Mouse (Mus musculus) embryonic facial prominence, embryonic 10.5 days (tissue): ENCODE measurements around the gene Lpar1. TPM values are rescaled to one million over a fixed set of nuclear protein-coding genes. Genes with fewer than 3 reads are reported as not detected.
"Not testable (repeated sequence)": the region's sequence is repeated elsewhere in the genome, so short reads cannot be mapped to it uniquely, and the experiment has no call there.

Source experiments
- DNase-seq: peaks from one replicate; pipeline ENCODE4 v3.0.0-alpha.2; 2017; ENCODE audit warnings: low spot score
- H3K27ac ChIP-seq: fragments of 300-500 bp; sonication (generic); replicated peaks from 2 replicates; pipeline ENCODE4 v1.5.1; 2016; ENCODE audit warnings: mild to moderate bottlenecking
- H3K27me3 ChIP-seq: fragments of 300-500 bp; sonication (generic); replicated peaks from 2 replicates; pipeline ENCODE4 v1.6.1; 2016; ENCODE audit warnings: low read depth, mild to moderate bottlenecking; ENCODE audit not compliant: poor library complexity, severe bottlenecking
- H3K36me3 ChIP-seq: fragments of 300-500 bp; sonication (generic); replicated peaks from 2 replicates; pipeline ENCODE4 v1.6.1; 2016; ENCODE audit warnings: mild to moderate bottlenecking, moderate library complexity
- H3K4me1 ChIP-seq: fragments of 300-500 bp; sonication (generic); 2 replicates; pipeline ENCODE4 v1.6.1; 2016
- H3K4me3 ChIP-seq: fragments of 300-500 bp; sonication (generic); 2 replicates; pipeline ENCODE4 v1.5.1; 2016; ENCODE audit warnings: mild to moderate bottlenecking, moderate library complexity
- H3K9me3 ChIP-seq: fragments of 300-500 bp; sonication (generic); 2 replicates; pipeline ENCODE4 v1.6.1; 2016; ENCODE audit warnings: mild to moderate bottlenecking
- WGBS: fragments of 180-500 bp; shearing (Covaris S2); methylation state at CpG from one replicate; pipeline ENCODE4 v1.1.7; 2016; 5-methylcytosine and 5-hydroxymethylcytosine counted together
- polyA plus RNA-seq: library from polyadenylated mRNA; unstranded; fragments of >200 nt; fragmentation: Nextera tagmentation; extraction: Ambion mirVana; gene quantifications from 2 replicates; pipeline ENCODE4 v1.2.1, GENCODE M21; 2016

Gene Lpar1
- polyA plus RNA-seq, 1 experiment from 2014 or later: 155 TPM

DNA sequence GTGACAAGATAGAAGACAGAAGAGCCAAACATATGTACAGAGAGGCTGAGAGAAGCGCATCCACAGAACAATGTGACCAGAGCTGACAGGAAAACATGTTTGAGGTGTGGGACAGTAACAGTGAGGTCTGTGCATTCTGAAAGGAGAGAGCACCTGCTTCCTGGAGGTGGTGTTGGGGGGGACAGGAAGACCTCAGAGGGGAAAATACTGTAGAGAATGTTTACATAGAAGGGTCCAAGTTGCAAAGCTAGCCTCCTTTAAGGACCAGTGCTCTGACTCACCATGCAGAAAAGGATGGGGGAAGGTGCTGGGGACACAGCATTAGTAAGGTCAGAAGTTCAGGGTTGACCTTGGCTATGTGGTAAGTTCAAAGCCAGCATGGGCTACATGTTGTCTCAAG lies 9.1 kb upstream of the Lpar1 start:
- peaks cover 3% of the 10 kb centered on the region; the same call in 1 of the 2 replicates for H3K4me1 ChIP-seq
- H3K36me3 ChIP-seq: no peaks in the 10 kb centered on the region
- H3K27ac ChIP-seq: no peak overlapping the region
- no peak for DNase-seq
- 86% methylated on average over 1 of the region's 1 CpGs for WGBS
- no peaks in the 10 kb centered on the region for H3K9me3 ChIP-seq
- H3K27me3 ChIP-seq: no peaks in the 10 kb centered on the region
- no peak overlapping the region for H3K4me3 ChIP-seq

DNA sequence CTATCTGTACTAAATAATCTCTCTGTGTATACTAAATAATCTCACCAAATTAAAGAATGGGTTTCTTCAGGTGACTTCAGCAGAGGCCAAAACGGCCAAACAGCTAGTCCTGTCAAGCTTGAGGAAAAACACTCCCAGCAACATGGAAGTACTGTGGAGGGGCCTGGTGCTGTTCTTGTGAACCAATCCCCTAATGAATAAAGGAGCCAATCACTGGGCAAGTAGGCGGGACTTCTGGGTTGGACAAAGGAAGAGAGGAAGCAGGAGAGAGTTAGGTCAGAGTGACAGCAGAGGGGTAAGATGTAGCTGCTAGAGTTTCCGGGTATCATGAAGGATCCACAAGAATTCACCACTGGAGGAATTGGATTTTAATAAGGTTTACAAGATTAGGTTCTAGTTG lies 3.3 kb upstream of the Lpar1 start:
- no peak for DNase-seq
- Histone ChIP-seq H3K4me1 (peaks cover 21% of the 10 kb centered on the region), H3K27me3 (no peaks in the 10 kb centered on the region), H3K36me3 (no peaks in the 10 kb centered on the region), H3K27ac (no peak overlapping the region), H3K9me3 (no peaks in the 10 kb centered on the region), H3K4me3 (no peak overlapping the region)
- 80% methylated on average over 3 of the region's 3 CpGs for WGBS

DNA sequence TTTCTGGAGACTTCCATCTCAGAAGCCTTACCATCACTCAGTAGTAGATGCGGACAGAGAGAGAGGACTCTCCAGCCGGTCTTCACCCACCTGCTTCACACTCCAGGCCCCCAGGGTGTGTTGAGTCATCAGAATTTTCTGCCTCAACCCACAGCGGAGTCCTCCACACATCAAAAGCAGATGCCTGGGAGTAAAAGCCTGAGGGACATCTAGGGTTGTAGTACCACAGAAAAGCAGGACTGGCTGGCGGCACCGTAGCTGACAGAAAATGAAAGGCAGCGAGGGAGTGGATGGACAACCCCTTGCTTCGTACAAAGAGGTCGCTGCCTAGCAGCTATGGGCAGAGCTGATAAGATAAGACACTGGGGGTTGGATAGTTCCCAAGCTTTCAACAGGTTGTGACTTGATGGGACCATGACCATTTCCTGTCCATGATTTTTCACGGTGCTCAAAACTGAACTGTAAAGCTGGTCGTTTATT lies 701 bp upstream of the Lpar1 start:
- Histone ChIP-seq H3K4me1 (peaks cover 46% of the 10 kb centered on the region), H3K4me3 (peak overlapping the region; percentile 80), H3K9me3 (no peaks in the 10 kb centered on the region), H3K27ac (peak overlapping the region; percentile 97), H3K27me3 (no peaks in the 10 kb centered on the region), H3K36me3 (peaks cover 7% of the 10 kb centered on the region; the same call in 1 of the 2 replicates)
- whole genome bisulfite sequencing: 25% methylated on average over 10 of the region's 10 CpGs
- DNase-seq: peak; percentile 52

DNA sequence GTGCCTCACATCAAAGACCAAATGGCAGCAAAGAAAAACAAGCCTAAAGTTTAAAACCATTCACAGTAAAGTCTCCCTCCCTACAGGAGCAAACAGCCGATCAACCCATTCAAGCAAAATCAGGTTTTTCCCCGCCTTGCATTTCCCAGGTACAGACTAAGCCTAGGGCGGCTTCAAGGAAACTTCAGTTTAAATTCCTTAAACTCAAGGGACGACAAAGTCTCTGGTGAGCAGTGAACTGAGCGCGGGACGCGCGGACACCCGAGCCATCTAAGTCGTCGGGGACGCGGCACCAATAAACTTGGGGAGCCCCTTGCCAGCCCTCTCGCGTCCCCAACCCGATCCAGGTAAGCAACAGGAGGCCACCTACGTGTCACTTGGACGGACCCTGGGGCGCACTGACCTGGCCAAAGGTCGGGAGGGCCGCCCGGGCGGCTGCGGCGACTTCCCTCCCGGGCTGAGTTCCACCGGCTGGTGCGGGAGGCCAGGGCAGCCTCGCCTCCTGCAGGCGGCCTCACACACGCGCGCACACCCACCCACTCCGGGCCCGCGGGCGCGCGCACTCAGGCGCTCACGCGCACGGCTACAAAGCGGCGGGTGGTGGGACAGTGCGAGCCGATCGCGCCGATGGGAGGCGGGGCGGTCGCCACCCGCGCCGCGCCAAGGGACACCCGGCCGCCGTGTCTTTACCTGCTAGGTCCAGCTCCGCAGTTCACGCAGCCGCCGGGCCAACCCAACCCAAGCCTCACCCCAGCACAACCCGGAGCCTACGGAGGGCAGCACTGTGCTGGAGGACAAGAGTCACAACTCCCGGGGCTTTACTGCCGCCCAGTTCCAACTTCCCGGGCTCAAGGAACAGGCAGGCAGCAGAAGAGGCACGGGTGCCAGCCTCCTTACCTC lies 717 bp downstream of the Lpar1 start:
- DNase-seq: peak; percentile 92
- H3K27ac ChIP-seq: peak overlapping the region; percentile 97
- under 1% methylated on average over 71 of the region's 71 CpGs for WGBS
- H3K4me3 ChIP-seq: peak overlapping the region; percentile 80
- H3K4me1 ChIP-seq: peaks cover 59% of the 10 kb centered on the region
- H3K27me3 ChIP-seq: no peaks in the 10 kb centered on the region
- peaks cover 12% of the 10 kb centered on the region for H3K36me3 ChIP-seq
- H3K9me3 ChIP-seq: no peaks in the 10 kb centered on the region

DNA sequence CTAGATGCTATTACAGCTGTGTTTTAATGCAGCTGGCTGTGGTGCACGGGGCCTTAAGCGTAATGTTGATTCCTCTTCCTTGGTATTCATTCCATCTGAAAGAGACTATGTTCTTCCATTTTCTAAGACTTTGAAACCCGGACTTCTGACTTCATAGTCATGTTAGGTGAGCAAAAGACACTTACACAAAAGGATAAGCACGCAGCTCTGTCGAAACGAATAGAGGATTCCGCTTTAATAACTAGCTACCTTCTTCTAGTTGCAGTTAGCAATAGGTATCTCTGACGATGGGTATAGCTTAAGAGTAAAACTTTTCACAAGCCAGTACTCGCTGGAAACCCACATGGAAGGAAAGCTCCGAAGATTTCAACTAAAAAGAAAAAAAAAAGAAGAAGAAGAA lies 1.5 kb downstream of the Lpar1 start:
- no peaks in the 10 kb centered on the region for H3K27me3 ChIP-seq
- no peaks in the 10 kb centered on the region for H3K9me3 ChIP-seq
- peak overlapping the region; percentile 80 for H3K4me3 ChIP-seq
- H3K4me1 ChIP-seq: peaks cover 59% of the 10 kb centered on the region
- peaks cover 19% of the 10 kb centered on the region for H3K36me3 ChIP-seq
- WGBS: 3% methylated on average over 10 of the region's 10 CpGs
- peak overlapping the region; percentile 97 for H3K27ac ChIP-seq
- DNase-seq: no peak

DNA sequence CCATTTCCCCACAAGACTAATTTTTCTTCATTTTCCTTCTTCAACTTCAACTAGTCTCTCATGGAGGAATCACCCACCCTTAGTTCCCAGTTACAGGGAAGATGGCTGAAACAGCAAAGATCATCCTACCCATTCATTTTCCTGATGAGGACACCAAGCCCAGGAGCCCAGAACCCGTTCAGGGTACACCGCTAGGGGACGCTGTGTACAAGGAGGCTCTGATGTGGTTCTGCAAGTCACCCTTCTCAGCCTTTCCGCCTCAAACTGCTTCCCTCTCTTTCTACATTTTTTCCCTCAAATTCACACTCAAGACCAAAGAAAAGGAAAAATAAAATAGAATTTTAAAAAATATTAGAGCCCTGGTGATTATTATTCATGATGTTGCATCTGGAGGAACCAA lies 1.9 kb downstream of the Lpar1 start:
- H3K4me3 ChIP-seq: peak overlapping the region; percentile 80
- peak; percentile 92 for DNase-seq
- peak overlapping the region; percentile 97 for H3K27ac ChIP-seq
- H3K27me3 ChIP-seq: no peaks in the 10 kb centered on the region
- peaks cover 62% of the 10 kb centered on the region for H3K4me1 ChIP-seq
- WGBS: 2% methylated on average over 4 of the region's 4 CpGs
- H3K9me3 ChIP-seq: no peaks in the 10 kb centered on the region
- H3K36me3 ChIP-seq: peaks cover 21% of the 10 kb centered on the region

DNA sequence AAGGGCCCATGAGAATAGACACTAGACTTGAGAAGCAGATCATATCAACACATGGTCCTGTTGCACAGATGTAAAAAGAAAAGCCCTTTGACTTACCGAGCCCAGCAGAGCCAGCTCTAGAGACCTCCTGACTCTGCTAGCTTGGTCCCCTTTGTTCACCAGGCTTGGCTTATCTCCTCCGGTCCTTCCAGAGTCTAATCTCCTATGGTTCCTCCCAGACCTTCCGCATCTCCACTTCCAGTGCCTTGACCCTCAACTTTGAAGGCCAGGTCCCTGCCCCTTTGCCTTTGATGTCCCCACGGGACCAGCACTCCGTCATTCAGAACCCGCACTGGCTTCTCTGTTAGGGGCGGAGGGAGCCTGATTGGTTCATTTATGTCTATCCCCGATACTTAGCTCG lies 6.0 kb downstream of the Lpar1 start:
- 46% methylated on average over 9 of the region's 9 CpGs for WGBS
- peak; percentile 21 for DNase-seq
- Histone ChIP-seq H3K9me3 (no peaks in the 10 kb centered on the region), H3K27me3 (no peaks in the 10 kb centered on the region), H3K4me1 (peaks cover 81% of the 10 kb centered on the region), H3K36me3 (peaks cover 57% of the 10 kb centered on the region), H3K27ac (peak overlapping the region; percentile 65), H3K4me3 (peak overlapping the region; percentile 38; the same call in 1 of the 2 replicates)

DNA sequence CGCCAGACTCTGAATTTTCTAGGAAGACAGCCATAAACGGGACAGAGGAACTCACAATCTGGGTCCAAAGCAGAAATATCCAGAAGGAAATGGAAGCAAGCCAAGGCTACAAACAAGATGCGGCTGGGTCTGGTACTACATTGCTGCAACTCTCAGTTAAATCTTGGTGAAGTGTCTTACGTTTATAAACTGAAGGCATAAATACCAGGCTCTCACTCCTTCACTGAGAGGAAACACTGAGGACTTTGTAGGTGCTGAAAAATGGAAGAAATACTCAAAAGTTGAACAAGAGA lies 6.5 kb downstream of the Lpar1 start:
- Histone ChIP-seq H3K36me3 (peaks cover 62% of the 10 kb centered on the region), H3K27ac (peak overlapping the region; percentile 65; the same call in 1 of the 2 replicates), H3K9me3 (no peaks in the 10 kb centered on the region), H3K4me1 (peaks cover 81% of the 10 kb centered on the region), H3K27me3 (no peaks in the 10 kb centered on the region), H3K4me3 (no peak overlapping the region)
- no peak for DNase-seq
- 78% methylated on average over 4 of the region's 4 CpGs for WGBS

DNA sequence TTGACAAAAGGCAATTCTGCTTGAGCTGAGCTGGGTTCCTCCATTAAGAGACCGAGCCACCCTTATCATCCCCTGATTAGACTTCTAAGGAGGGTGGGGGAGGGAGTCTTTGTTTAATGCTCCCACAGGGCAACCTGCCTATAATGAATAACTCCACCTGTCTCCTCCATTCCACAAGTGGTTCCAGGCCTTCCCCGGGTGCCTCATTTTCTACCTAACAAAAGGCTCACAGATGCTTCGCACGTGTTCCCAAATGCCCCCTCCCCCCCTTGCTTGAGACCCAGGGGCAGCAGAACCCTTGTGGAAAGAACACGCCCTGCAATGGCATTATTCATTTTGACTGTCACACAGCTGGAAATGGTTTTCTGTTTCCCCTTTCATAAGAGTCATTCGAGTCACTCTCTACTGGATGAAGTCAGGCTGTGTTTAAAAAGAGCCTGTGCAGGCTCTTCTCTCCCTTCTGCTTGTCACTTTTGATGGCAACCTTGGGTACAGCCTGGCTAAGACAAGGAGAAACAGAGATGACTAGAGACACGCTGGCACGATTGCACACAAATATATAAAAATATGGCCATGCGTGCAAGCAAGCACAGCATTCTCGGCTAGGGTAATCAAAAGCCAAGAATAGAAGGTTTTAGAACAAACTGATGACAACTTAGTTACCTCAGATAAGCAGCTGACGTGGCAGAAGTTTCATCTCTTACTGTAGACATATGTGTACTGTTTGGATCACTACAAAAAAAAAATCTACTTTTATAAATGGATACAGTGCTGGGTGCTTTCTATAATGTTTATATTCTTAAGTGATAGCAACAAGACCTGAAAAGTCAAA lies 7.0 kb downstream of the Lpar1 start:
- Histone ChIP-seq H3K27ac (peak overlapping the region; percentile 75), H3K9me3 (no peaks in the 10 kb centered on the region), H3K27me3 (no peaks in the 10 kb centered on the region), H3K4me1 (peaks cover 79% of the 10 kb centered on the region), H3K4me3 (0 out of 2 replicates have a peak overlapping the region, but pooled peaks have one; percentile 21), H3K36me3 (peaks cover 68% of the 10 kb centered on the region)
- 32% methylated on average over 11 of the region's 11 CpGs for WGBS
- peak; percentile 90 for DNase-seq

DNA sequence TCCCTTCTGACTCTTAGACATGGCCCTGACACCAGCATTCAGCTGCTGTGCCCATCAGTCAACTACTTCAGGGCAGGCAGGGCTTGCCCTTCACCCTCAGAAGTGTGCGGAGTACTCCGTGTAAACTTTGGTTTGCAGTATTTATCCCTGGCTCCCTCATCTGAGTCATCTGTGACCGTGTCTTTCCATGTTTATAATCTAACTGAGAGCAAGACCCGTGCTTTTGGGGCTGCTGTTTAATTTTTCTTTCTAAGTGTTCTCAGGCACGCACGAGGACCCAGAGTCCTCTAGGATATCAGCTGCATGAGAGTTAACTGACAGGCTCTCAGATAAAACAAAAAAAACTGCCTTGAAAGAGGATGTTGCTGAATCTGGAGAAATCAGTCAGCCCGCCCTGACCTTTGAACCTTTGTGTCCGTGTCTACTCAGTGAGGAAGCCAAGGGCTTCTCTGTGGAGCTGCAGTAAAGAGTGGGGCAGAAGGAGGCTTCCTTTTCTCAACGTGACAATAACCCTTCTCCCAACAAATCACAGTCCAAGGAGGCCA lies 7.7 kb downstream of the Lpar1 start:
- 0 out of 2 replicates have a peak overlapping the region, but pooled peaks have one; percentile 21 for H3K4me3 ChIP-seq
- peaks cover 72% of the 10 kb centered on the region for H3K4me1 ChIP-seq
- H3K27ac ChIP-seq: peak overlapping the region; percentile 75
- H3K36me3 ChIP-seq: peaks cover 75% of the 10 kb centered on the region
- no peaks in the 10 kb centered on the region for H3K27me3 ChIP-seq
- WGBS: 24% methylated on average over 9 of the region's 9 CpGs
- no peak for DNase-seq
- H3K9me3 ChIP-seq: no peaks in the 10 kb centered on the region

DNA sequence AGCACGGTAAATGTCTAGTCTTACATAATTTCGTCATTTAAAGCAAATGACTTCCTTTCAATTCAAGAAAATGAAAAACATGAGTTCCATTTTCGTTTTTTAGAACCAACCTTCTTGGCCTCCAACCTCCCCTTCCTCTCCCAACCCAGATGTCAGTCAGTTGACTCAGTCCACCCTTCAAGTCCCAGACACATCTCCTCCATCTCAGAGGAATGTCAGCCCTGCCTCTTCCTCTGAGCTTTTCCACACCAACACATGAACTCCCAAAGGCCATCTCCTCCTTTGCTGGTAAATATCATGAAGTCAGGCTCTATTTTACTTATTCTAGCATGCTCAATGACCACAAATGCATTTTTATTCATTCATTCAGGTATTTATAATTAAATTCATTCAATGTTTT lies 10.5 kb downstream of the Lpar1 start:
- 77% methylated on average over 3 of the region's 3 CpGs for WGBS
- no peaks in the 10 kb centered on the region for H3K9me3 ChIP-seq
- no peak overlapping the region for H3K27ac ChIP-seq
- no peak overlapping the region for H3K4me3 ChIP-seq
- H3K4me1 ChIP-seq: peaks cover 50% of the 10 kb centered on the region
- H3K36me3 ChIP-seq: peaks cover 87% of the 10 kb centered on the region
- no peaks in the 10 kb centered on the region for H3K27me3 ChIP-seq
- DNase-seq: no peak

DNA sequence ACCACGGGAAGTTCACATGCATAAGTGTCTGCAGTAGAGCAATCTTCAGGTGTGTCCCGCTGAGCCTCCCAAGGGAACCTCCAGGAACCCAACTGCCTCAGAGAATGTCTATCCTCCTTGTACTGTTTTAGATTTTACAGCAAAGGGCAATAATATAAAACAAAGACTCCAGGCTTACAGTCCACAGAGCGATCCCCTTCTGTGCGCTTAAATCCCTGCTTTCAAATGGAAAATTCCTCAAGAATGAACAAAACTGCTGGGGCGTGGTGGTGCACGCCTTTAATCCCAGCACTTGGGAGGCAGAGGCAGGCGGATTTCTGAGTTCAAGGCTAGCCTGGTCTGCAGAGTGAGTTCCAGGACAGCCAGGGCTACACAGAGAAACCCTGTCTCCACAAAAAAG lies 11.0 kb downstream of the Lpar1 start:
- not testable (repeated sequence) for H3K9me3 ChIP-seq

More for the DNA sequence above, 11.0 kb downstream of the Lpar1 start:
- H3K27me3 ChIP-seq, DNase-seq, H3K4me3 ChIP-seq, H3K27ac ChIP-seq: not testable (repeated sequence)
- 95% methylated on average over 7 of the region's 7 CpGs for WGBS
- H3K4me1 ChIP-seq: peaks cover 45% of the 10 kb centered on the region
- peaks cover 87% of the 10 kb centered on the region for H3K36me3 ChIP-seq
